Mouse (Mus musculus) ES-CJ7 (cell line): Measurements from ENCODE around the gene Doc2g.

Experiments used
- DNase-seq: peaks from one replicate; pipeline ENCODE4 v3.0.0; 2011; ENCODE audit warnings: low read depth, low spot score

Doc2g gene

DNA sequence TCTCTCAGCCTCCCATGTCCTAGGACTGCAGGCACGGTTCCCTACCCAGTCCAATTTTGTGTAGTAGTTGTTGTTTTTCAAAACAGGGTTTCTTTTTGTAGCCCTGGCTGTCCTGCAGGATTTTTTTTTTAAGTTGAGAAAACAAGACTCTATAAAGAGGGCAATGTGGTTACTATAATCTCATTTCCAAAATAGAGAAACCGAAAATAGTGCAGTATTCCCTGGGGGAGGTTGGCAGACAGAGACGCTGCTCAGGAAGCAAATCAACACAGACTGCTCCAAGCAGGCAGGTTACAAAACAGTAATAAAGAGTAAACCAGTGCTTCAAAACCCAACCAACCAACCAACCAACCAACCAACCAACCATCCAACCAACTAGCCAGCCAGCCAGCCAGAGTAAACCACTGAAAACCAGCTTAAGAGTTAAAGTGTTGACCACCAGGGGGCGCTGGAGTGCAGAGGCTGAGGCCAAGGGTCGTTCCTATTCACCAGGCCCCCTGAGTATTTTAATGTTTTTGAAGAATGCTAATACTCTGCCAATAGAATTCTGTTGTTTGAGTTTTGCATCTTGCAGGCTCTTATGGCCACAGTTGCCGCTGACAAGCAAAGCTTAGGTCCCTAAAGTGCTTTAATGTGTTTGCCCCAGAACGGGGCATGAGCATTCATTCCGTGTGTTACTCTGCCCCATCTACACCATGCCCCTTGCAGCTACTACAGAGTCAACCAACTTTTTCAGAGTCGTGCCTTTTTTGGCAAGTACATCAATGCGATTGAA, 48.8 kb downstream of the Doc2g start:
- peak; percentile 69 for DNase-seq

DNA sequence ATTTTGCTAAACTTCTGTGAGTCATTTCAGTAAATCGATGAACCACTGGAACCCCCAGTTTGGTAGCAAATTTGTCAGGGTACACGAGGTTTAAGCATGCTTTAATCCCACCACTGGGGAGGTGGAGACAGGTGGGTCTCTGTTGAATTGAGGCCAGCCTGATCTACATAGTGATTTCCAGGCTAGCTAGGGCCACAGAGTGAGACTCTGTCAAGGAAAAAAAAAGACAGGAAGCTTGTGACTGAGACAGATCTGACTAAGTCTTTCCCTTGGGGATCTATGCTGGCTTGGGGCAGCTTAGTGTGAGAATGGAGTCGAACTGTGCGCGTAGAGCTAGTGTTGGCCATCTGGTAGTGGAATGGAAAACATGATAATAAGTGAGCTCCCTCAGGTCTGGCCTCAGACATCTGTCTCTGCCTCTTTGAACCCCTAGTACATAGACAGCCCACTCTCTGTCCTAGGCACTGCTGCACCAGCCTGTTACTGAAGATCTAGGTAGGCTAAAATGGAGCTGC, 49.5 kb downstream of the Doc2g start:
- no peak for DNase-seq

DNA sequence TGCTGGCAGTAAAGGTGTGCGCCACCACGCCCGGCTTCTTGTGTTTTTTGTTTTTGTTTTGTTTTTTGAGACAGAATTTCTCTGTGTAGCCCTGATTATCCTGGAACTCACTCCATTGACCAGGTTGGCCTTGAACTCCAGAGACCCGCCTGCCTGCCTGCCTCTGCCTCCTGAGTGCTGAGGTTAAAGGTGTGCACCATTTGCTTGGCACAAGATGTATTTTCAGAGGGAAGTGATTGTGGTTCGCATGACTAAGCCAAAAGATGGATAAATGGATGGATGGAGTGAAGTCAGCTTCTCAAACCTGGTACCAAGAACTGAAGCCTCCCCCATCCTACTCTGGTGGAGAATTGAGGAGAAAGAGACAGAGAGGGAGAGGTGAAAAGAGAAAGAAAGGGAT, 51.5 kb downstream of the Doc2g start:
- DNase-seq = no peak

DNA sequence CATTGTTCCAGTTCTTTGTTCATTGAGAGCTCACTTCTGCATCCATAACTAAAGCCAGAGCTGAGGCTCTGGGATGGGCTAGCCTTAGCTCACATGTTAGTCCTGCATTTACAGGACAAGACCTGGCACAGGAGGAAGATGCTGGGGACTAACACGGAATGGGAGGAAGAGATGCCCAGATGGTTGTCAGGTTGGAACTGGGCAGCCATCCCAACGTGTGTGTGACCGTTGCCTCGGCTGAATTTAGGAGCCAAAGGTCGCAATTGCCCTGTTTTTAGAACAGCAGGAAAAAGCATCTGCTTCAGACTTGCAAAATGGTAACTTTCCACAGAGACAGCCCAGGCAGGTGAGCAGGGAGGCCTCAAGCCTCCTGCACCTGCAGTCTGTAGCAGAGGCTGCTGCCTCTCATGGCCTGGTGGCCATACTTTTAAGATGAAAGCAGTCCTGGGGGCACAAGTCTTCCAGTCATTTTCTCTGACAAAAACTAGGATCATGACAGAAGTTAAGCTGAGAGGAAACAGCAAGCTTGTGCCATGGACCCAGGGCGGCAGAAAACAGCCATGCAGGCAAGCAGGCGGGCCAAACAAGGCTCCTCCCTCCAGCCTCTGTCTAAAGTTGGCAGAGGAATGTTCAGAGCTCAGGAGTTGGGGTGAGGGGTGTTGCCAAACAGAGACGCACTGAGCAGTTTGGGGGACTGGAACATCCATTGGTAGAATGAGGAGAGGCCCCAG, 52.3 kb downstream of the Doc2g start:
- no peak for DNase-seq

DNA sequence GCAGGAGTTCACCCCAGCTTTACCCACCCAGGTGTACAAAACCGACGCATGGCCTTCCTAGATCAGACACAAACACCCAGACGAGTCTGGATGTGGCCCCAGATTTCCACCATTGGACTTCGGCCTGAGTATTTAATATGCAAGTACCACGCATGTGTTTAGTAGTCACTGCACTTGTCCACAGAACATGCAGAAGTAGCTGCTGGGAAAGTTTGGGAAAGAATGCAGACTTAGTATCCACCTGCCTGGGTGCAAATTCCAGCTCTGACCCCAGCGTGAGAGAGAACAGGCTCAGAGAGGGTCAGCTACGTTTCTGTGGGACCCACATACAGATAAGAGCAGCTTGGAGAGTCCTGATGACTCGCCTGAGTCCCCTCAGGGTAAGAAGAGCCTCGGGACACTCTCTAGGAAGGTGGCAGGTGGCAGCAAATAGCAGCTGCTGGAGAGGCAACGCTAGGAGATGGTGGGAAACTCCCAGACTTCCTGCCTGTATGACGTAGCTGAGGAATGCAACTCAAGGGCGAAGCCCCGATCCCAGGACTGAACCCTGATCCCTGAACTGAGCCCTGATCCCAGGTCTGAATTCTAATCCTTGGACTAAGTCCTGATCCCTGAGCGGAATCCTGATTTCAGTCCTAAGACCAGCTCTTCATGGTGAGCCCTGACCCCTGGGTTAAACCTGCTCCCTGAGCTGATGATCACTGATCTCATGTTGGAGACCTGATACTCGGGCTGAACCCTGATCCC, 53.0 kb downstream of the Doc2g start:
- peak; percentile 67 for DNase-seq
